Mouse (Mus musculus) hindbrain, postnatal 0 days (tissue): ENCODE data around the gene Carns1. TPM values are rescaled to one million over a fixed set of nuclear protein-coding genes. Genes with fewer than 3 reads are reported as not detected.
A peak's percentile ranks its signal among the peaks of the same experiment; 100 is the strongest.

ENCODE experiments used
- ATAC-seq: fragments of 200-750 bp; cut with Nextera tagmentation; 2 replicates; pipeline ENCODE4 v1.8.0; 2017; ENCODE audit warnings: mild to moderate bottlenecking, moderate TSS enrichment, moderate library complexity
- DNase-seq: peaks from one replicate; pipeline ENCODE4 v3.0.0-alpha.2; 2015; ENCODE audit warnings: low spot score
- H3K27ac ChIP-seq: fragments of 300-500 bp; sonication (generic); 2 replicates; pipeline ENCODE4 v1.5.1; 2014; ENCODE audit warnings: mild to moderate bottlenecking
- H3K27me3 ChIP-seq: fragments of 300-500 bp; sonication (generic); 2 replicates; pipeline ENCODE4 v1.6.1; 2014; ENCODE audit warnings: low read length, mixed read lengths; ENCODE audit not compliant: insufficient read depth
- H3K36me3 ChIP-seq: fragments of 300-500 bp; sonication (generic); 2 replicates; pipeline ENCODE4 v1.6.1; 2014; ENCODE audit warnings: low read length, mixed read lengths; ENCODE audit not compliant: insufficient read depth
- H3K4me1 ChIP-seq: fragments of 300-500 bp; sonication (generic); 2 replicates; pipeline ENCODE4 v1.6.1; 2014; ENCODE audit warnings: antibody characterized with exemption, low read length, mixed read lengths; ENCODE audit not compliant: insufficient read depth
- H3K4me2 ChIP-seq: fragments of 300-500 bp; sonication (generic); 2 replicates; pipeline ENCODE4 v1.6.1; 2014; ENCODE audit warnings: low read depth, mild to moderate bottlenecking, low read length, moderate library complexity, mixed read lengths
- H3K4me3 ChIP-seq: fragments of 300-500 bp; sonication (generic); 2 replicates; pipeline ENCODE4 v1.5.1; 2014; ENCODE audit warnings: low read length
- H3K9ac ChIP-seq: fragments of 300-500 bp; sonication (generic); replicated peaks from 2 replicates; pipeline ENCODE4 v1.6.1; 2014; ENCODE audit warnings: mild to moderate bottlenecking, low read length, moderate library complexity, mixed read lengths
- H3K9me3 ChIP-seq: fragments of 300-500 bp; sonication (generic); 2 replicates; pipeline ENCODE4 v1.6.1; 2016; ENCODE audit warnings: low read length, mixed read lengths
- CTCF ChIP-seq: IDR thresholded peaks from 2 replicates; pipeline ENCODE4 v1.5.1; 2016; ENCODE audit warnings: antibody characterized with exemption, control low read depth, low read depth
- WGBS: fragments of 180-500 bp; shearing (Covaris S2); extraction: QIAGEN DNeasy Blood & Tissue Kit; methylation state at CpG from one replicate; pipeline ENCODE4 v1.1.7; 2014; 5-methylcytosine and 5-hydroxymethylcytosine counted together
- polyA plus RNA-seq: library from polyadenylated mRNA; unstranded; fragments of >200 nt; fragmentation: Nextera tagmentation; extraction: Ambion mirVana; gene quantifications from 2 replicates; pipeline ENCODE4 v1.2.1, GENCODE M21; 2015
- total RNA-seq: library from RNA; depleted of rRNA; stranded (reverse); fragments of >200 nt; gene quantifications from 2 replicates; pipeline ENCODE4 v1.2.3, GENCODE M21; 2014

The Carns1 gene
- total and polyA plus RNA-seq, 2 experiments from 2014 or later, result 7.5 to 8.3 TPM

- TF ChIP-seq CTCF, result no peak
- DNase-seq, result peak; percentile 95
Measured at GRCm38 (mm10) chr19:4148491-4148806, 26.8 kb downstream of the Carns1 start, which contains the start of gene Coro1b. Coro1b (plus strand) TSS chr19:4148619.

GRCm38 (mm10) chr19:4147782-4148490, 27.3 kb downstream of the Carns1 start:
- Histone ChIP-seq H3K4me1 (peaks cover 14% of the 10 kb centered on the region), H3K27ac (peak overlapping the region; percentile 79; the same call in 1 of the 2 replicates), H3K36me3 (peaks cover 9% of the 10 kb centered on the region; the same call in 1 of the 2 replicates), H3K9ac (peak overlapping the region; percentile 90), H3K4me3 (peak overlapping the region; percentile 92), H3K4me2 (peak overlapping the region; percentile 87), H3K9me3 (no peaks in the 10 kb centered on the region), H3K27me3 (no peaks in the 10 kb centered on the region)
- ATAC-seq (no peak), DNase-seq (no peak)
- TF ChIP-seq CTCF, result no peak
- WGBS, result 33% methylated on average over 9 of the region's 9 CpGs

More at GRCm38 (mm10) chr19:4148491-4148806, 26.8 kb downstream of the Carns1 start, which contains the start of gene Coro1b:
- H3K9ac ChIP-seq, result peak within 1 kb of the TSS; percentile 90
- peak within 1 kb of the TSS; percentile 92 for H3K4me3 ChIP-seq
- under 1% methylated on average over 31 of the region's 33 CpGs for WGBS
- peak; percentile 94 for ATAC-seq
- H3K27ac ChIP-seq, result peak within 1 kb of the TSS; percentile 79
- no peaks in the 10 kb centered on the region for H3K9me3 ChIP-seq
- no peaks in the 10 kb centered on the region for H3K27me3 ChIP-seq
- H3K4me1 ChIP-seq, result peaks cover 14% of the 10 kb centered on the region
- peaks cover 9% of the 10 kb centered on the region; the same call in 1 of the 2 replicates for H3K36me3 ChIP-seq
- H3K4me2 ChIP-seq, result peak within 1 kb of the TSS; percentile 87

- H3K4me1 ChIP-seq, result peaks cover 14% of the 10 kb centered on the region
- no peaks in the 10 kb centered on the region for H3K9me3 ChIP-seq
- H3K27me3 ChIP-seq, result no peaks in the 10 kb centered on the region
- DNase-seq (no peak), ATAC-seq (no peak)
- no peak for TF ChIP-seq CTCF
- WGBS, result 38% methylated on average over 3 of the region's 3 CpGs
- H3K4me2 ChIP-seq, result no peak overlapping the region
- no peak overlapping the region for H3K4me3 ChIP-seq
- H3K36me3 ChIP-seq, result peaks cover 9% of the 10 kb centered on the region; the same call in 1 of the 2 replicates
- no peak overlapping the region for H3K27ac ChIP-seq
- H3K9ac ChIP-seq, result no peak overlapping the region
Measured at GRCm38 (mm10) chr19:4147022-4147405, 28.3 kb downstream of the Carns1 start.

GRCm38 (mm10) chr19:4146366-4147021, 28.8 kb downstream of the Carns1 start:
- no peak overlapping the region for H3K4me2 ChIP-seq
- H3K4me1 ChIP-seq, result peaks cover 14% of the 10 kb centered on the region
- H3K27ac ChIP-seq, result no peak overlapping the region
- no peaks in the 10 kb centered on the region for H3K27me3 ChIP-seq
- no peaks in the 10 kb centered on the region for H3K9me3 ChIP-seq
- no peak overlapping the region for H3K9ac ChIP-seq
- no peak overlapping the region for H3K4me3 ChIP-seq
- peaks cover 9% of the 10 kb centered on the region; the same call in 1 of the 2 replicates for H3K36me3 ChIP-seq
- DNase-seq (no peak), ATAC-seq (no peak)
- 63% methylated on average over 12 of the region's 12 CpGs for WGBS
- no peak for TF ChIP-seq CTCF

- H3K4me1 ChIP-seq, result peaks cover 14% of the 10 kb centered on the region
- no peak overlapping the region for H3K9ac ChIP-seq
- ATAC-seq, result no peak
- no peak for DNase-seq
- H3K9me3 ChIP-seq, result no peaks in the 10 kb centered on the region
- peaks cover 4% of the 10 kb centered on the region; the same call in 1 of the 2 replicates for H3K36me3 ChIP-seq
- TF ChIP-seq CTCF, result no peak
- no peak overlapping the region for H3K4me3 ChIP-seq
- no peaks in the 10 kb centered on the region for H3K27me3 ChIP-seq
- no peak overlapping the region for H3K27ac ChIP-seq
- no peak overlapping the region for H3K4me2 ChIP-seq
- 86% methylated on average over 5 of the region's 5 CpGs for WGBS
Measured at GRCm38 (mm10) chr19:4145936-4146335, 29.3 kb downstream of the Carns1 start.

GRCm38 (mm10) chr19:4144550-4145498, 30.5 kb downstream of the Carns1 start:
- no peaks in the 10 kb centered on the region for H3K36me3 ChIP-seq
- TF ChIP-seq CTCF, result no peak
- H3K9ac ChIP-seq, result no peak overlapping the region
- H3K27ac ChIP-seq, result 0 out of 2 replicates have a peak overlapping the region, but pooled peaks have one; percentile 20
- no peak overlapping the region for H3K4me2 ChIP-seq
- DNase-seq (no peak), ATAC-seq (no peak)
- H3K27me3 ChIP-seq, result no peaks in the 10 kb centered on the region
- H3K9me3 ChIP-seq, result no peaks in the 10 kb centered on the region
- no peak overlapping the region for H3K4me3 ChIP-seq
- peaks cover 14% of the 10 kb centered on the region for H3K4me1 ChIP-seq
- WGBS, result 81% methylated on average over 16 of the region's 16 CpGs
